Mouse (Mus musculus): ENCODE measurements around the gene Emc6.

DNA sequence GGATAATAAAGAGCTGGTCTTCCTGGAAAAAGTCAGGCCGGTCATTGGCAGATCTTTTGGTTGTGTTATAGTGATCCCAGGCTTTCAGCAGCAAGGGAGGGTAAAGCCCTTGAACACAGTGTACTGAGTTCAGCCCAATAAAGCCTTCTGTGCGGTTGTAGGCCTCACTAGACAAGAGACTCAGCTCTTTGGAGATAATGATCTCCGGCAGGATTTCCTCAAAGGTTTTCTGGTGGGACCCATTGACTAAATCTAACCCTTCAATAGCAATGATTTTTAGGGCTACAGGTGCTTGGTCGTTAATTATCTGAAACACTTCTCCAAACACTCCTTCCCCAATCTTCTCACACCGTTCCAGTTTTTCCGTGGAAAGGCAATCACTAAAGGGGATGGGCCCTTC, 40.2 kb downstream of the Emc6 start:
- TF ChIP-seq CTCF (IDR thresholded peaks at IDR 0.05; ENCODE audit: low read depth, low read length) (no peak), POLR2A (IDR thresholded peaks at IDR 0.05; ENCODE audit: borderline replicate concordance, low read depth, low read length) (no peak)

All from bone marrow macrophage, adult 2 months (primary cell).